Mouse (Mus musculus): ENCODE data around the gene Sept1. TPM values are rescaled to one million over a fixed set of nuclear protein-coding genes. Genes with fewer than 3 reads are reported as not detected.

The Sept1 gene
- 14.1 and 15.4 TPM in 2 replicates for polyA plus RNA-seq (2012; rRNA removed)

DNA sequence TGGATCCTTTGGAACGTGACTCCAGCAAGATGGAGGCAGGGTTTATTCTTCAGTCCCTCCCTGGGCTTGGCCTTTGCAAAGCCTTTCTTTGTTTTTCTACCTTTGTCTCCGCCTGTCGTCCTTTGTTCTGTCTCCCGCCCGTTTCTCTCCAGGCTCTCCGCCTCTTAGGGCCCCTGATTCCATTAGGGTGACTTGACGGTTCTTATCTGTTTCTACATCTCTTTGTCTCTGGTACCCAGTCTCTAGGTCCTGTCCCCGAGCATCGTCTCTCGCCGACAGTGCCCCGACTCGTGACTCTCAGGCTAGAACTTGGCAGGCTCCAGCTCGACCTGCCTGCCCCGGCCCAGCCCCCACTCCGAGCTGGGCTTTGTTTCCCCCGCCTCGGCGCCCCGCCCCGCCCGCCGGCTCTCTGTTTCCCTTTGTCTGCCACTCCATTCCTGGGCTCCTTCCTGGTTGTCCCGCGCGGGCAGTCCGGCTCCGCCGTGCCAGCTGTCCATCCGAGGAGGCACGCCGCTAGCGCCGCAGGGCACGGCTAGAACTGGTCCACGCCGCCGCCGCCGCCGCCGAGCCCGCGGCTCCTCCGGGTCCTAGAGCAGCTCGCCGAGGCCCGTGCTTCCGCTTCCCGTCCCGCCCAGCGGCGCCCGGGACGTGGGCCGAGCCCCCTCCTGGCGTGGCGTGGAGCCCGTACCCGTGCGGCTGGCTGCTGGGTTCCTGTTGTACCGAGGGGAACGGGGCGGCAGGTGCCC, at the start of gene Sept1, which contains the start of gene Zfp553:
Gene Sept1, minus strand, starts transcription at position 509 of the 746 bp plus-strand sequence.
Gene Zfp553, plus strand, starts transcription at position 440 of the 746 bp plus-strand sequence.

GRCm38 (mm10) chr7:127273925-127274789, 41.2 kb upstream of the Sept1 start, which contains the start of gene Sephs2:
Sephs2 (minus strand) TSS chr7:127274055.

DNA sequence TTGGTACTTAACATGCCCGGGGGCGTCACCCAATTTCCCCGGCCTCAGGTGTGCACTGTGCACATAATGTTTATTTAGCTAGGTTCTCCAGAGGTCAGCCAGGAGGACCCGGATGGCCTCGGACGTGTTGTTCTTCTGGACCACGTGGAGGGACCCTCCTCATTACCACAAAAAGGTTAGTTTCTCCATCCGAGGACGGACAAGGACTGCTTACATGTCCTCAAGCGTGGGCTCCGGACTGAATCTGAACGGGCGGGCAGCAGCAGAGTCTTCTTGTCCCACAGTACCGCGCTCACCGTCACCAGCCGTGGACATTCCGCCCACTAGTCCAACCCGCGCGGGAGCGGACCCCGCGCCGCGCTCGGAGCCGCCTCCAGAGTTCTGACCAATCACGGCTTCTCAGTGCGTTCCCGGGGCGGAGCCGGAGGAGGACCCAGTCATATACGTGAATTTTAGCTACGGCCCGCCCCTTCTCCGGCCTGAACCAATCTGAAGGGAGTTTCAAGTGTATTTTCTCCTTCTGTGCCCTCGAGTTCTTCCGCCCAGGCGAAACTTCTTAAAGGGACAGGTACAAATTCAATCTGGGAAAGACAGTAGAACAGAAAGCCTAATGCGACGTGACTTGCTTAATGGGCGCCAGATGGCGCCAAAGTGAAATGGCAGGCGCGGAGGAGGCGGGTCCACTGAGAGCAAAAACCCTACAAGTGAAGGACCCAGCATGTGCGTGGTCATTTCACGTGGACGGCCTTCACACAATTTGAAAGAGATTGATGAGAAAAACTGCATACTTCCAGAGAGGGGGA, 27.6 kb upstream of the Sept1 start, which contains the start of gene Dctpp1:
Gene Dctpp1, minus strand, starts transcription at position 401 of the 803 bp plus-strand sequence.

DNA sequence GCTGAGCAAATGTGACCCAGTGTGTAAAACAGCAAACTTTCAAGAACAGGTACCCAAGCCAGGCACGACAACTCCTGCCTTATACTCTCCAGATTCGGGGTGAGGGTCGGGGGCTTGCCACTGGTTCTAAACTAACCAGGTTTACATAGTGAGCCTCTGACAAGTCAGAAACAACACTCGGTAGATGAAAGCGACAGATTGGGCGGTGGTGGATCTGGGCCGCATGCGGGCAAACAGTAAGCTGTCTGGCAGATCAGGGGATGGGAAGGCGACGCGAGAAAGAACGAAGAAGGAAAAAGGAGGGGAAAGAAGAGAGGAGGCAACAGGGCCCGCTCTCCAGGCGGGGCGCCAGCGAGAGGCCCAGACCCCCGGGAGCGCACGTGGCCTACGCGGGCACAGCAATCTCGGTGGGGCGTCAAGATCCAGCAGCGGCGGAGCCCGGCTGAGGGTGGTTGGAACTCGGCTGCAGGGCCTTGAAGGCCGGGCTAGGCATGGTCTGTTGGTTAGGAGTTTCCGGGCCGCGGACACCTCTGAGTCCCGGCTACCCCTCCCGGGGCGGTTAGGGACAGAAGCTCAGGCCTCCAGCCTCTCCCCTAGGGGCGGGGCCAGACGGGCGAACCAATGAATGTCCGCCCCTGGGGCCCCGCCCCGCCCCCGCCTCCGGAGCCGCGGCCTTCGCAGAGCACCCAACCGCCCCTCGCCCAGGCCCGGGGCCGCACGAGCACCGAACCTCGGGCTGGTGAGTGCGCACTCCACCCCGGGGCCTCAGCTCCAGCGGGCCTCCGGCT, 11.1 kb upstream of the Sept1 start, which contains the start of gene Zfp771:
Gene Zfp771, plus strand, starts transcription at position 405 of the 788 bp plus-strand sequence.

DNA sequence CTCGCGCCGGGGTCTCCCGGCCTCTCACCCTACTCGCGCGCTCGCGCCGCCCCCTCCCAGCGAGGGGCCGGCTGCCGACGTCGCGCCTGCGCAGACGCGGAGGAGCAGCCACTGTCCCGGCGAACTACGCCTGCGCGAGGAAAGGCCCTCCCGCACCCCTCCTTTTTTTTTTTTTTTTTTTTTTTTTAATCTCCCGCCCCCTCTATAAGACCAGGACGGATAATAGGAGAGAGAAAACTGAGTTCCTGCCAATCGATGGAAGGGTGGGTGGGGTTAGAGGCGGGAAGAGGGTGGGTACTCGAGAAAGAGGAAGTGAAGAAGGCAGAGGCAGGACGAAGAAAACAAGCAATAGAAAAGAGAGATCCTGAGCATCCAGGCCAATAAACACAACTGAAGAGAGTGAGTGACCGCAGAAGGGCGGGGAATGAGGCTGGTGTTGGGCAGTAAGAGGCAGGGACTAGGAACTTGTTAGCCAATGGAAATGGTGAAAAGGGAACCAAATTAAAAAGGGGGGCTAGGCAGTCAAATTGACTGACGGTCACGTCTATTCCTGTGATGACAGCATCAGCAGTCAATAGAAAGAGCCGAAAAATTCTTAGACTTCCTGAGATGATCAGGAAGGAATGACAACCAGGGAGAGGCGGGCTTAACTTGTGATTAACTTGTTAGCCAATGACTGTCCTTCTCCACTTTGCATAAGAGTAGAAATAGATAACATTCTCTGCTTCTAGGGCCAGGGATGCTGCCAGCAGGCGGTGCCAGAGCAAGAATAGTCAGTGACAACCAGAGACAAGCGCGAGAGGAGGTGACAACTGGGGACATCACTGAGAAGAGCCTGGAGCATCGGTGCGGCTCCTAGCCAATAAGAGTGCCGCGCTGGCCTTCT, 24.1 kb downstream of the Sept1 start, which contains the start of gene Mylpf:
Gene Mylpf, plus strand, starts transcription at position 338 of the 886 bp plus-strand sequence.

GRCm38 (mm10) chr7:127208295-127208552, 24.7 kb downstream of the Sept1 start, which contains the start of gene Tbc1d10b:
Tbc1d10b (minus strand) TSS chr7:127208468.

DNA sequence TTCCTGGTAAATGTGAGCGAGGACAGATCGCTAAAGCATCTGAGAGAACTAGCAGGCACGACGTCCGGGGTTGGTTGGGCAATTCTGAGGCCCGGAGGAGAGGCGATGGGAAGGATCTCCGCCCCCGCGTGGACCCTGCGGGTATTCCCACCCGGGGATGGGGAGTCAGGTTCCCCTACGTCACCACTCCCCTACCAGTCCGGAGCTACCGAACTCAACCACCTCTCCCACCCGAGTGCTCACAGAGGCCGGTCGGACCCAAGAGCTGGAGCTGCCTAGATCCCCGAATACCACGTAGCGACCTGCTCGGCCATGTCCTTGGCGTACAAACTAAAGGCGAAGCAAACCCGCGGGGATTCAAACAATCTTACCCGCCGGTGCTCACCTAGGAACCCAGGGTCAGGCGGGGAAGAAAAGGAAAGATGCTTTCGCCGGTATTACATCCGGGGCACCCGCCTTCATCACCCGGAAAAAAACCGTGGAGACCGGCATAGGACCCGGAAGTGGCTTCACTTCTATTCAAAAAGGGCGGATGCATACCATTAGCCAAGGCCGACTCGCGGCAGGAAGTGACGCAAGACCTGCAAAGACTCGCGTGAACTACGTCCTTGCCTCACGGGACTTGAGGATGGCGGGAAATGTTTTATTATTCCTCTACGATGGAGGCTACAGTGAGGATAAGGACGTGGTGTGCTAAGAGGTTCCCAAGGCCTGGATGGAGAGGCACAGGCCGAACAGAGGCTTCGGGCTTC, 37.2 kb downstream of the Sept1 start, which contains the start of gene Cd2bp2:
Gene Cd2bp2, minus strand, starts transcription at position 507 of the 752 bp plus-strand sequence.

Other genes with a start within 250 kb of the Sept1 start
- 270 and 280 TPM in 2 replicates for gene Mvp, start 218.5 kb downstream of the Sept1 start, polyA plus RNA-seq (2012; rRNA removed)
- 3.0 and 4.5 TPM in 2 replicates for gene Pagr1b, start 216.6 kb downstream of the Sept1 start, polyA plus RNA-seq (2012; rRNA removed)
- 0.86 and 12.8 TPM in 2 replicates for gene Pagr1a, start 215.8 kb downstream of the Sept1 start, polyA plus RNA-seq (2012; rRNA removed)
- gene Gm42742, start 212.0 kb downstream of the Sept1 start, polyA plus RNA-seq (2012; rRNA removed): 35.5 and 40.3 TPM in 2 replicates
- 7.0 and 8.9 TPM in 2 replicates for gene Prrt2, start 211.9 kb downstream of the Sept1 start, polyA plus RNA-seq (2012; rRNA removed)
- 182 and 234 TPM in 2 replicates for gene Maz, start 206.1 kb downstream of the Sept1 start, polyA plus RNA-seq (2012; rRNA removed)
- 6.3 and 6.9 TPM in 2 replicates for gene Kif22, start 190.7 kb downstream of the Sept1 start, polyA plus RNA-seq (2012; rRNA removed)
- 4,054 and 4,768 TPM in 2 replicates for gene Zg16, start 145.8 kb downstream of the Sept1 start, polyA plus RNA-seq (2012; rRNA removed)
- gene AI467606, start 141.8 kb downstream of the Sept1 start, polyA plus RNA-seq (2012; rRNA removed): 21.2 and 21.4 TPM in 2 replicates
- gene Qprt, start 110.9 kb downstream of the Sept1 start, polyA plus RNA-seq (2012; rRNA removed): 0.65 and 0.79 TPM in 2 replicates
- 1.9 and 2.2 TPM in 2 replicates for gene Spn, start 95.3 kb downstream of the Sept1 start, polyA plus RNA-seq (2012; rRNA removed)
- 17.7 and 20.8 TPM in 2 replicates for gene Cd2bp2, start 37.1 kb downstream of the Sept1 start, polyA plus RNA-seq (2012; rRNA removed)
- gene Tbc1d10b, start 24.7 kb downstream of the Sept1 start, polyA plus RNA-seq (2012; rRNA removed): 36.0 and 42.8 TPM in 2 replicates
- gene Mylpf, start 24.2 kb downstream of the Sept1 start, polyA plus RNA-seq (2012; rRNA removed): 0.43 and 0.79 TPM in 2 replicates
- 12.1 and 13.0 TPM in 2 replicates for gene Zfp553, start 69 bp downstream of the Sept1 start, polyA plus RNA-seq (2012; rRNA removed)
- 99.4 and 116 TPM in 2 replicates for gene Zfp771, start 11.1 kb upstream of the Sept1 start, polyA plus RNA-seq (2012; rRNA removed)
- 67.0 and 72.9 TPM in 2 replicates for gene Dctpp1, start 27.6 kb upstream of the Sept1 start, polyA plus RNA-seq (2012; rRNA removed)
- 34.1 and 39.1 TPM in 2 replicates for gene Sephs2, start 40.9 kb upstream of the Sept1 start, polyA plus RNA-seq (2012; rRNA removed)
- gene Itgal, start 63.1 kb upstream of the Sept1 start, polyA plus RNA-seq (2012; rRNA removed): 3.6 and 5.0 TPM in 2 replicates
- 50.1 and 52.5 TPM in 2 replicates for gene Zfp768, start 112.5 kb upstream of the Sept1 start, polyA plus RNA-seq (2012; rRNA removed)
- 13.0 and 13.4 TPM in 2 replicates for gene Zfp747, start 142.9 kb upstream of the Sept1 start, polyA plus RNA-seq (2012; rRNA removed)
- 4.5 and 4.7 TPM in 2 replicates for gene 9130019O22Rik, start 154.0 kb upstream of the Sept1 start, polyA plus RNA-seq (2012; rRNA removed)
- gene E430018J23Rik, start 160.5 kb upstream of the Sept1 start, polyA plus RNA-seq (2012; rRNA removed): 9.8 and 10.4 TPM in 2 replicates
- gene Zfp764, start 173.7 kb upstream of the Sept1 start, polyA plus RNA-seq (2012; rRNA removed): 7.7 and 7.9 TPM in 2 replicates
- gene Zfp688, start 188.9 kb upstream of the Sept1 start, polyA plus RNA-seq (2012; rRNA removed): 24.4 and 29.7 TPM in 2 replicates
- 4.1 and 4.6 TPM in 2 replicates for gene Zfp689, start 216.0 kb upstream of the Sept1 start, polyA plus RNA-seq (2012; rRNA removed)
- 75.9 and 78.1 TPM in 2 replicates for gene Prr14, start 226.5 kb upstream of the Sept1 start, polyA plus RNA-seq (2012; rRNA removed)
- 24.0 and 34.3 TPM in 2 replicates for gene Fbrs, start 246.1 kb upstream of the Sept1 start, polyA plus RNA-seq (2012; rRNA removed)